Mouse (Mus musculus) liver, embryonic 11.5 days (tissue): ENCODE measurements around the gene Rin2. TPM values are rescaled to one million over a fixed set of nuclear protein-coding genes. Genes with fewer than 3 reads are reported as not detected.

Source experiments
- ATAC-seq: fragments of 200-750 bp; cut with Nextera tagmentation; replicated peaks from 2 replicates; pipeline ENCODE4 v1.8.0; 2017; ENCODE audit warnings: moderate number of reproducible peaks, mild to moderate bottlenecking, moderate TSS enrichment, moderate library complexity; ENCODE audit not compliant: low FRiP score
- DNase-seq: peaks from one replicate; pipeline ENCODE4 v3.0.0-alpha.2; 2017; ENCODE audit warnings: low spot score
- H3K27ac ChIP-seq: fragments of 300-500 bp; sonication (generic); 2 replicates; pipeline ENCODE4 v1.5.1; 2014; ENCODE audit warnings: mild to moderate bottlenecking, low read depth, low read length, control low read depth
- H3K27me3 ChIP-seq: fragments of 300-500 bp; sonication (generic); replicated peaks from 2 replicates; pipeline ENCODE4 v1.6.1; 2014; ENCODE audit warnings: low read length, mixed read lengths; ENCODE audit not compliant: control insufficient read depth, insufficient read depth
- H3K36me3 ChIP-seq: fragments of 300-500 bp; sonication (generic); 2 replicates; pipeline ENCODE4 v1.6.1; 2014; ENCODE audit warnings: mild to moderate bottlenecking, low read length, moderate library complexity, mixed read lengths; ENCODE audit not compliant: control insufficient read depth, insufficient read depth
- H3K4me1 ChIP-seq: fragments of 300-500 bp; sonication (generic); replicated peaks from 2 replicates; pipeline ENCODE4 v1.6.1; 2014; ENCODE audit warnings: low read length, mixed read lengths; ENCODE audit not compliant: control insufficient read depth, insufficient read depth
- H3K4me2 ChIP-seq: fragments of 300-500 bp; sonication (generic); 2 replicates; pipeline ENCODE4 v1.6.1; 2014; ENCODE audit warnings: mild to moderate bottlenecking, control low read depth, moderate library complexity
- H3K4me3 ChIP-seq: fragments of 300-500 bp; sonication (generic); 2 replicates; pipeline ENCODE4 v1.5.1; 2014; ENCODE audit warnings: low read depth, low read length, control low read depth
- H3K9ac ChIP-seq: fragments of 300-500 bp; sonication (generic); 2 replicates; pipeline ENCODE4 v1.6.1; 2014; ENCODE audit warnings: low read depth, low read length, control low read depth
- H3K9me3 ChIP-seq: fragments of 300-500 bp; sonication (generic); 2 replicates; pipeline ENCODE4 v1.6.1; 2016; ENCODE audit warnings: low read length, inconsistent platforms, mixed read lengths; ENCODE audit not compliant: control insufficient read depth
- WGBS: fragments of 180-500 bp; shearing (Covaris S2); extraction: QIAGEN DNeasy Blood & Tissue Kit; methylation state at CpG from one replicate; pipeline ENCODE4 v1.1.7; 2014; 5-methylcytosine and 5-hydroxymethylcytosine counted together
- polyA plus RNA-seq: library from polyadenylated mRNA; unstranded; fragments of >200 nt; fragmentation: Nextera tagmentation; extraction: Ambion mirVana; gene quantifications from 2 replicates; pipeline ENCODE4 v1.2.1, GENCODE M21; 2014

Rin2 gene
- polyA plus RNA-seq, 1 experiment from 2014 or later: 7.6 TPM

- H3K9me3 ChIP-seq: no peaks in the 10 kb centered on the region
- no peak overlapping the region for H3K27ac ChIP-seq
- 77% methylated on average over 12 of the region's 12 CpGs for WGBS
- no peaks in the 10 kb centered on the region for H3K4me1 ChIP-seq
- no peak overlapping the region for H3K9ac ChIP-seq
- H3K36me3 ChIP-seq: no peaks in the 10 kb centered on the region; the same call in 1 of the 2 replicates
- no peak overlapping the region for H3K4me3 ChIP-seq
- H3K27me3 ChIP-seq: no peaks in the 10 kb centered on the region
- no peak for ATAC-seq
- DNase-seq: no peak
- H3K4me2 ChIP-seq: no peak overlapping the region
These were observed 166.2 kb downstream of the Rin2 start for GRCm38 (mm10) chr2:145840910-145841870.

DNA sequence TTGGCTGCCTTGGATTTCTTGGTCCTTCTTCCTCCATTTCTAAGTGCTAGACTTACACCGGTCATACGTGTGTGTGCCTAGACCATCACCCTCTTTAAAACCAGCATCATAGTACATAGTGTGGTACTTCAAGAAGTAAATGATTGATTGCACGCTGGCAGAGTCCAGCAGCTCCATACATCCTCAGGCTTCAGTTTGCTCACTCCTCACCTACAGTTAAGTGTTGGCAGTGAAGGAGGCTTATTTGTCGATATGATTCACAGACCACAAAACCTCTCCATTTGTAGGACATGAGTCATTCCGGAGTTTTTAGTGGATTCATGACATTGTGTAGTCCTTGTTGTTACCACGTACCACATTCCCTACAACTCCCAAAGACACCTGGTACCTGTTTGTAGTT lies 168.3 kb downstream of the Rin2 start:
- no peaks in the 10 kb centered on the region for H3K9me3 ChIP-seq
- H3K4me3 ChIP-seq: no peak overlapping the region
- no peak for ATAC-seq
- no peaks in the 10 kb centered on the region for H3K36me3 ChIP-seq
- no peak overlapping the region for H3K27ac ChIP-seq
- WGBS: 88% methylated on average over 6 of the region's 6 CpGs
- H3K9ac ChIP-seq: no peak overlapping the region
- H3K27me3 ChIP-seq: no peaks in the 10 kb centered on the region
- H3K4me1 ChIP-seq: no peaks in the 10 kb centered on the region
- no peak overlapping the region for H3K4me2 ChIP-seq
- no peak for DNase-seq

DNA sequence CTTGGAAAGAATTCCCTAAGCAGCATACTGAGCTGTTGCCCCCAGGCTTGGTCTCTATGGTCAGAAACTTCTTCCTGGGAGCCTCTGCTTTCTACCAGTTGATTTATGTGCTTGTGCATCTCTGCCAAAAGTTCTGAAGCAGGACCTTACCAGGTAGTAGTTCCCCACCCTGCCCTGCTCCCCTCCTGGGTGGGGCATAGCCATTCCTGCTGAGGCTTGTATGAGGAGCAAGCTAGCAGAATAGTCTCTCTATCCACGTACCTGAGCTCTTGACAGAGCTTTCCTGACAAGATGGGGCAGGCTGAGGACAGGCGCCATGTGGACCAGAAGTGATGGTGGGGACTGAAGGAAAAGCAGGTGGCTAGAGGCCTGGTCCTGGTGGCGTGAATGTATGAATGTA lies 171.6 kb downstream of the Rin2 start:
- ATAC-seq: no peak

DNA sequence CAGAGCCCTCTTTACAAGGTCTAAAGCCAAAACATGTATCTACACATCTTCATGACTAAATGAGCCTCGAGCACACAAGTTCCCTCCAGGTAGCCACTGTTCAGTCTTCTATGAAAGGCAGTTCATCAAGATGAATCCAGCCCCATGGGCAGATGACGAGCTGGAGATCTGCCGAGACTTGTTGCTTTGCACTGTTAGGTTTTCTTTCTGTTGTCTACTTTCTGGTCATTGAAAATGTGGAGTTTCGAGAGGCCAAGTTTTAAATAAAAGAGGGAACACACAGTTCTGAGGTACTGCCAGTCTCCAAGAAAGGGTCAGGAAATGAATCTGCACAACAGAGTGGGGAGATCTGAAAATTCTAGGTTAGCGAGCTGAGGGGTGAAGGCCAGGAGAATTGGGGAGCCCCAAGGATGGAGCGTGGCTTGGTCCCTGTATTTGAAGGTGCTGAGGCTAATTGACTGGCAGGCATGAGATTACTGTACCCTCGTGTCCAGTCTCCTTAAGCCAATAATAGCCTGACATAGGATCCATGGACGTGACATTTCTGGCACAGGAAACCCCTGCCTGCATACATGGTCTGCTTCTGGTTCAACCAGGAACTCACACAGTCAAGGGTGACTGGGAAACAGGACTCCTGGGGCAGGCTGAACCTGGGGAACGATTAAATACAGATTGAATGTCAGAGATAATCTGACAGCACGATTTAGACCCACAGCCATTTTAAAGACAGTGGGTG lies 174.3 kb downstream of the Rin2 start:
- Histone ChIP-seq H3K27ac (no peak overlapping the region), H3K9ac (no peak overlapping the region), H3K27me3 (no peaks in the 10 kb centered on the region), H3K9me3 (no peaks in the 10 kb centered on the region), H3K36me3 (no peaks in the 10 kb centered on the region), H3K4me3 (no peak overlapping the region), H3K4me1 (peaks cover 4% of the 10 kb centered on the region; the same call in 1 of the 2 replicates), H3K4me2 (no peak overlapping the region)
- 64% methylated on average over 10 of the region's 10 CpGs for WGBS
- no peak for DNase-seq
- no peak for ATAC-seq

More for the DNA sequence above, 171.6 kb downstream of the Rin2 start:
- Histone ChIP-seq H3K36me3 (no peaks in the 10 kb centered on the region), H3K4me3 (no peak overlapping the region), H3K27me3 (no peaks in the 10 kb centered on the region), H3K27ac (no peak overlapping the region), H3K9ac (no peak overlapping the region), H3K9me3 (no peaks in the 10 kb centered on the region), H3K4me2 (no peak overlapping the region), H3K4me1 (peaks cover 4% of the 10 kb centered on the region; the same call in 1 of the 2 replicates)
- 82% methylated on average over 3 of the region's 3 CpGs for WGBS
- no peak for DNase-seq

GRCm38 (mm10) chr2:145850779-145851178 lies 175.8 kb downstream of the Rin2 start:
- Histone ChIP-seq H3K27ac (no peak overlapping the region), H3K4me1 (peaks cover 4% of the 10 kb centered on the region; the same call in 1 of the 2 replicates), H3K36me3 (no peaks in the 10 kb centered on the region), H3K9me3 (no peaks in the 10 kb centered on the region), H3K9ac (no peak overlapping the region), H3K4me2 (no peak overlapping the region), H3K4me3 (no peak overlapping the region), H3K27me3 (no peaks in the 10 kb centered on the region)
- no peak for DNase-seq
- 0 out of 2 replicates have a peak, but pooled peaks have one; percentile 34 for ATAC-seq
- 54% methylated on average over 4 of the region's 4 CpGs for WGBS

DNA sequence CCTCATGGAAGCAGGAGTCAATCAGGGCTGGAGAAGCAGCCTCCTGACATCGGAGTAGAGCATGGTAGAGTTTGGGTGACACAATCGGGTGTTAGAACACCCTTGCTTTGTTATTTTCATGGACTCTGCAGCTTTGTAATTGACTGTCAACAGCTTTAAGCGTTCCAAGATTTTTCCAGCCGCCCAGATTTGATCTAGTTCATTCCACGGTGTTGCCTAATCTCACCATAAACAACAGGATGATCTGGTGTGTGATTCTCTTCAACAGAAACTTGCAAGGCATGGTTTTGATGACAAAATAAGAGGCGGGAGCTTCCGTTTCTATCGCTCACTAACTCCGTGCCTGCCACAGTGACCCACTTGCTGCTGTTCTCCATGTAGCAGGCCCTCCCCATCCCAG lies 180.8 kb downstream of the Rin2 start:
- H3K9ac ChIP-seq: no peak overlapping the region
- H3K36me3 ChIP-seq: no peaks in the 10 kb centered on the region
- ATAC-seq: no peak
- no peak overlapping the region for H3K4me2 ChIP-seq
- no peak for DNase-seq
- H3K27me3 ChIP-seq: no peaks in the 10 kb centered on the region
- H3K4me3 ChIP-seq: no peak overlapping the region
- H3K4me1 ChIP-seq: peaks cover 4% of the 10 kb centered on the region; the same call in 1 of the 2 replicates
- no peaks in the 10 kb centered on the region for H3K9me3 ChIP-seq
- 86% methylated on average over 9 of the region's 9 CpGs for WGBS
- no peak overlapping the region for H3K27ac ChIP-seq

- no peak overlapping the region for H3K4me3 ChIP-seq
- no peak overlapping the region for H3K27ac ChIP-seq
- ATAC-seq (no peak), DNase-seq (no peak)
- H3K9ac ChIP-seq: no peak overlapping the region
- no peaks in the 10 kb centered on the region for H3K36me3 ChIP-seq
- no peak overlapping the region for H3K4me2 ChIP-seq
- 78% methylated on average over 8 of the region's 8 CpGs for WGBS
- no peaks in the 10 kb centered on the region for H3K27me3 ChIP-seq
- peaks cover 7% of the 10 kb centered on the region; the same call in 1 of the 2 replicates for H3K4me1 ChIP-seq
- no peaks in the 10 kb centered on the region for H3K9me3 ChIP-seq
These were observed 182.8 kb downstream of the Rin2 start for GRCm38 (mm10) chr2:145857864-145858263.

DNA sequence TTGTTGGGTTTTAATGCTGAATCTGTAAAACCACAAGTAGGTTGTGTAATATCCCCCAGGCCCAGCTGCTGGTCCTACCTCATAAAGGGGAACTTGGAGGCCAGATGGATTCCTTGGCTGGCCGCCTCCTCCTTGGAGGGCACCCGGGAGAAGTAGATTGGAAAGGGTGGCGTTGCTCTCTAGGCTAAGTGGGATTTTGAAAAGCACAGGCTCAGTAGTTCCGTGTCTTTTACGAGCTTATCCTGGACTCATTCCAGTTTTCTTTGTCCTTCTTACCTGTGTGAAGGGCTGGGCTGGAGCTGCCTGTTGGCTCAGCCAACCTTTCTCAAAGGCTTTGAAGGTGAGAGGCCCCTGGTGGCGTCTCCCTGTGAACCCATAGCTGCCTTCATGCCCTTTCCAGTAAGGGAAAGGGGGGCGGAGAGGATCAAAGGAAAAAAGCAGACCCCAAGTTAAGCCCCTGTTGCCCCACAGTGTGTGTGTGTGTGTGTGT lies 184.5 kb downstream of the Rin2 start:
- no peak for ATAC-seq
- H3K9ac ChIP-seq: no peak overlapping the region

More for the DNA sequence above, 184.5 kb downstream of the Rin2 start:
- Histone ChIP-seq H3K4me3 (no peak overlapping the region), H3K4me1 (peaks cover 7% of the 10 kb centered on the region; the same call in 1 of the 2 replicates), H3K9me3 (no peaks in the 10 kb centered on the region), H3K27ac (peak overlapping the region; percentile 35; the same call in 1 of the 2 replicates), H3K4me2 (no peak overlapping the region; the same call in 1 of the 2 replicates), H3K27me3 (no peaks in the 10 kb centered on the region), H3K36me3 (no peaks in the 10 kb centered on the region)
- 38% methylated on average over 7 of the region's 7 CpGs for WGBS
- DNase-seq: no peak
